Mouse (Mus musculus): Measurements from ENCODE around the gene Slc38a9.

Slc38a9 gene

GRCm38 (mm10) chr13:112745936-112746694 lies 85.6 kb downstream of the Slc38a9 start:
- DNase-seq (ENCODE audit: low spot score), result no peak

- DNase-seq (ENCODE audit: low spot score), result no peak
These were observed 86.1 kb downstream of the Slc38a9 start for GRCm38 (mm10) chr13:112746695-112747055.

GRCm38 (mm10) chr13:112747808-112748430 lies 87.4 kb downstream of the Slc38a9 start:
- no peak for DNase-seq (ENCODE audit: low spot score)

GRCm38 (mm10) chr13:112748808-112749510 lies 88.4 kb downstream of the Slc38a9 start:
- no peak for DNase-seq (ENCODE audit: low spot score)

- DNase-seq (ENCODE audit: low spot score), result no peak
These were observed 89.3 kb downstream of the Slc38a9 start for GRCm38 (mm10) chr13:112749881-112750280.

GRCm38 (mm10) chr13:112751454-112752308 lies 91.1 kb downstream of the Slc38a9 start:
- peak; percentile 73 for DNase-seq (ENCODE audit: low spot score)

- DNase-seq (ENCODE audit: low spot score), result peak; percentile 47
These were observed 91.9 kb downstream of the Slc38a9 start for GRCm38 (mm10) chr13:112752309-112752975.

- peak; percentile 68 for DNase-seq (ENCODE audit: low spot score)
These were observed 93.0 kb downstream of the Slc38a9 start for GRCm38 (mm10) chr13:112753522-112753921.

GRCm38 (mm10) chr13:112754871-112755270 lies 94.3 kb downstream of the Slc38a9 start:
- DNase-seq (ENCODE audit: low spot score), result peak; percentile 83

GRCm38 (mm10) chr13:112755507-112756010 lies 95.0 kb downstream of the Slc38a9 start:
- DNase-seq (ENCODE audit: low spot score), result peak; percentile 56

GRCm38 (mm10) chr13:112757395-112757794 lies 96.8 kb downstream of the Slc38a9 start:
- DNase-seq (ENCODE audit: low spot score), result no peak

GRCm38 (mm10) chr13:112758546-112759090 lies 98.1 kb downstream of the Slc38a9 start:
- no peak for DNase-seq (ENCODE audit: low spot score)

GRCm38 (mm10) chr13:112759364-112759763 lies 98.8 kb downstream of the Slc38a9 start:
- no peak for DNase-seq (ENCODE audit: low spot score)

- DNase-seq (ENCODE audit: low spot score), result peak; percentile 51
These were observed 99.4 kb downstream of the Slc38a9 start for GRCm38 (mm10) chr13:112759777-112760537.

- DNase-seq (ENCODE audit: low spot score), result peak; percentile 28
These were observed 100.0 kb downstream of the Slc38a9 start for GRCm38 (mm10) chr13:112760538-112760881.

- no peak for DNase-seq (ENCODE audit: low spot score)
These were observed 101.2 kb downstream of the Slc38a9 start for GRCm38 (mm10) chr13:112761787-112762186.

- no peak for DNase-seq (ENCODE audit: low spot score)
These were observed 102.0 kb downstream of the Slc38a9 start for GRCm38 (mm10) chr13:112762548-112762947.

GRCm38 (mm10) chr13:112763531-112764091 lies 103.1 kb downstream of the Slc38a9 start:
- DNase-seq (ENCODE audit: low spot score), result no peak

- no peak for DNase-seq (ENCODE audit: low spot score)
These were observed 104.0 kb downstream of the Slc38a9 start for GRCm38 (mm10) chr13:112764556-112764955.

GRCm38 (mm10) chr13:112765654-112766053 lies 105.1 kb downstream of the Slc38a9 start:
- no peak for DNase-seq (ENCODE audit: low spot score)

Data from MN1 (cell line).